In the genomic region with DNA sequence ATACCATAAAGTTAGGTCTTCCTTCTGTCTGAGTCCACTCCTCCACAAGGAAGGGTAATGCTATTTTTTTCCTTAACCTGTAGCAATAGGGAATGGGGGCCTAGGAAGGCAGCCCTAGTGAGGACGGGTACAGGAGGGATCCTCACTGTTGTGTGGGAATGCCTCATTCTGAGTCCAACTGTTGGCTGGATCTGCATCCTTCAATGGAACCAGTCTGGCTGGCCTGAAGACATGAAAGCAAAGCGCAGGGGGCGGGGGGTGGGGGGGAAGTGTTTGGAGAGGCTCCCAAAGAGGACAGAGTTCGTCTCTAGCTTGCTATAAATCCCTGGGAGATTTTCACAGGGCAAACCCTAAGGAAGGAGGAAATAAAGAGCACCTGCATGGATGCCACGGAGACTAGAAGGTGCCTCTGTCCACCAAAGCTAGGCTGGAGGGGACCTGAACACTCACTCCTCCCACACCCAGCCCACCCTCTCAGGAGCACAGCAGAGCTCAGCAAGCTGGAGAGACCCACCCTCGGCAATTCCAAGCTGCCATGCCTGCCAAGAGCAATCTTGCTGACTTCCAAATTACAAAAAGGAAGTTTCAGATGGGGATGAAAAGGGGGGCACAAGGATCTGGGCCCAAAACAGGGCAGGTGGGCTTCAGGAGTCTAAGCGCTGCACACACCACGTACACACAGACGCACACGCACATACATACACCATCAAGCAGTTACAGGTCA, we compare ENCODE assay signal across 12 mouse cellular contexts. TPM values are rescaled to one million over a fixed set of nuclear protein-coding genes. Genes with fewer than 3 reads are reported as not detected.
DNase-seq lines count a peak whose midpoint lies in the region; ATAC-seq and TF ChIP-seq lines count a peak whose summit lies in the region.
"Had no signal": no experiment of that assay in that cellular context is flagged by ENCODE, and none has a peak within 500 bp of the region (broad histone marks: within the 10 kb centered on the region; RNA-seq: fewer than 3 reads in every experiment).

No protein-coding gene starts in this region.

- ATAC-seq in liver, postnatal 0 days, result no peak
- ATAC-seq in forebrain, embryonic 14.5 days, result no peak
- ATAC-seq in neural tube, embryonic 12.5 days (ENCODE audit: low FRiP score, low read depth), result no peak

- no peak for TF ChIP-seq EP300 in liver, postnatal 0 days (IDR thresholded peaks at IDR 0.05; ENCODE audit: low read depth)

- intact Hi-C loops in heart, postnatal 14 days (cut with DNase I), result loop anchor here (5.0 kb wide), 2 partner anchors 86 to 119 kb away; no protein-coding TSS in a partner anchor

- H3K4me3 ChIP-seq in cerebellum, adult 2 months (replicated peaks; ENCODE audit: insufficient read depth, low read depth, low read length), result peak overlapping the region; percentile 99
- no peak overlapping the region for H3K4me3 ChIP-seq in liver, postnatal 0 days (ENCODE audit: low read depth, low read length)
- H3K4me3 ChIP-seq in forebrain, embryonic 14.5 days (ENCODE audit: low read depth, low read length), result peak overlapping the region; percentile 79
- peak overlapping the region; percentile 61; the same call in 1 of the 2 replicates for H3K4me3 ChIP-seq in neural tube, embryonic 12.5 days
- H3K4me3 ChIP-seq: erythroblast, embryonic 14.5 days had no signal

- H3K27ac ChIP-seq in cerebellum, adult 2 months (ENCODE audit: insufficient read depth, low read length), result peak overlapping the region; percentile 99
- no peak overlapping the region for H3K27ac ChIP-seq in liver, postnatal 0 days (ENCODE audit: low read depth)
- H3K27ac ChIP-seq in forebrain, embryonic 14.5 days (ENCODE audit: low read depth, low read length), result no peak overlapping the region
- H3K27ac ChIP-seq in neural tube, embryonic 12.5 days, result no peak overlapping the region

- no peaks in the 10 kb centered on the region for H3K9me3 ChIP-seq in liver, postnatal 0 days (ENCODE audit: low read length)
- no peaks in the 10 kb centered on the region for H3K9me3 ChIP-seq in forebrain, embryonic 14.5 days (replicated peaks; ENCODE audit: control insufficient read depth, low read length)
- H3K9me3 ChIP-seq in neural tube, embryonic 12.5 days, result no peaks in the 10 kb centered on the region

- H3K9ac ChIP-seq in liver, postnatal 0 days (replicated peaks), result no peak overlapping the region
- H3K9ac ChIP-seq in forebrain, embryonic 14.5 days (ENCODE audit: low read length), result peak overlapping the region; percentile 32; the same call in 1 of the 2 replicates
- H3K9ac ChIP-seq in neural tube, embryonic 12.5 days, result peak overlapping the region; percentile 38; the same call in 1 of the 2 replicates

- 23% methylated on average over 10 of the region's 10 CpGs for WGBS in cerebellum, adult 2 months
- 80% methylated on average over 10 of the region's 10 CpGs for WGBS in liver, postnatal 0 days (ENCODE audit: insufficient replicate concordance)
- WGBS in forebrain, embryonic 14.5 days, result 63% methylated on average over 10 of the region's 10 CpGs
- 71% methylated on average over 10 of the region's 10 CpGs for WGBS in neural tube, embryonic 12.5 days

- TF ChIP-seq CTCF in cerebellum, adult 2 months (IDR thresholded peaks at IDR 0.05; ENCODE audit: borderline replicate concordance, insufficient read depth, low read depth, low read length), result no peak
- TF ChIP-seq CTCF in liver, postnatal 0 days (IDR thresholded peaks at IDR 0.05; ENCODE audit: low read depth), result no peak

- no peaks in the 10 kb centered on the region for H3K36me3 ChIP-seq in liver, postnatal 0 days (replicated peaks; ENCODE audit: insufficient read depth, low read length)
- H3K36me3 ChIP-seq in forebrain, embryonic 14.5 days (ENCODE audit: control insufficient read depth, insufficient read depth, low read length), result no peaks in the 10 kb centered on the region
- no peaks in the 10 kb centered on the region for H3K36me3 ChIP-seq in neural tube, embryonic 12.5 days

- H3K4me2 ChIP-seq in liver, postnatal 0 days (ENCODE audit: low read depth, low read length), result peak overlapping the region; percentile 91
- peak overlapping the region; percentile 85 for H3K4me2 ChIP-seq in forebrain, embryonic 14.5 days (ENCODE audit: low read length)
- peak overlapping the region; percentile 96 for H3K4me2 ChIP-seq in neural tube, embryonic 12.5 days (replicated peaks)

- TF ChIP-seq POLR2A in cerebellum, adult 2 months (IDR thresholded peaks at IDR 0.05; ENCODE audit: borderline replicate concordance, insufficient read depth, low read length), result no peak

- DNase-seq in cerebellum, adult 2 months, result peak; percentile 62 to 68
- DNase-seq in cerebellum, postnatal 4 days (ENCODE audit: low spot score in 2 of 2), result no peak
- no peak for DNase-seq in liver, postnatal 0 days
- no peak for DNase-seq in liver
- no peak for DNase-seq in forebrain, embryonic 14.5 days (ENCODE audit: low spot score)
- DNase-seq in natural killer cell, adult 2 months (ENCODE audit: low spot score in 2 of 2), result no peak
- no peak for DNase-seq in heart, postnatal 14 days
- DNase-seq: cerebellum, adult 11 months; kidney, postnatal 10 days had no signal

- H3K4me1 ChIP-seq in cerebellum, adult 2 months (ENCODE audit: control insufficient read depth, insufficient read depth, low read length), result peaks cover 37% of the 10 kb centered on the region
- H3K4me1 ChIP-seq in liver, postnatal 0 days (ENCODE audit: insufficient read depth), result peaks cover 13% of the 10 kb centered on the region
- H3K4me1 ChIP-seq in forebrain, embryonic 14.5 days (ENCODE audit: control insufficient read depth, insufficient read depth, low read length), result peaks cover 23% of the 10 kb centered on the region
- peaks cover 35% of the 10 kb centered on the region for H3K4me1 ChIP-seq in neural tube, embryonic 12.5 days

- H3K27me3 ChIP-seq in cerebellum, adult 2 months (ENCODE audit: control insufficient read depth, insufficient read depth, low read length), result no peaks in the 10 kb centered on the region
- H3K27me3 ChIP-seq in liver, postnatal 0 days (ENCODE audit: insufficient read depth, low read length), result peaks cover 13% of the 10 kb centered on the region; the same call in 1 of the 2 replicates
- no peaks in the 10 kb centered on the region; the same call in 1 of the 2 replicates for H3K27me3 ChIP-seq in forebrain, embryonic 14.5 days (replicated peaks; ENCODE audit: control insufficient read depth, insufficient read depth, low read length)
- H3K27me3 ChIP-seq in neural tube, embryonic 12.5 days (replicated peaks), result no peaks in the 10 kb centered on the region; the same call in 1 of the 2 replicates

RNA-seq across cellular contexts. Expression of a gene that starts 2.3 kb away (rescaled TPM):
- polyA plus RNA-seq in cerebellum, adult 2 months (2012; rRNA removed), result 169 and 198 TPM in 2 replicates
- polyA plus RNA-seq in liver, postnatal 0 days (2015; fragmentation: Nextera tagmentation; extraction: Ambion mirVana), result 1.5 and 3.0 TPM in 2 replicates
- 10.8 and 15.5 TPM in 2 replicates for polyA plus RNA-seq in forebrain, embryonic 14.5 days (2014; fragmentation: Nextera tagmentation; extraction: Ambion mirVana)
- 16.4 and 16.6 TPM in 2 replicates for polyA plus RNA-seq in neural tube, embryonic 12.5 days (2016; fragmentation: Nextera tagmentation; extraction: Ambion mirVana)
- total RNA-seq in heart, postnatal 14 days (2021), result 10 to 100 TPM; 10.2 to 11.3 TPM
- total RNA-seq: MEL had no signal

Comparison
In these comparisons a context has a peak if more than half of its experiments do, and no peak if none do; other contexts are left out.
1. DNase-seq: peak in cerebellum, adult 2 months (2 of 2); none in cerebellum, postnatal 4 days (0 of 2), liver, postnatal 0 days (single experiment), liver (single experiment), forebrain, embryonic 14.5 days (single experiment), natural killer cell, adult 2 months (0 of 2) and heart, postnatal 14 days (0 of 2).
2. Peak in every context shown above with its lines, with median percentiles within 50 percentile points of each other: H3K4me2 ChIP-seq.